Mouse (Mus musculus): ENCODE data around the gene Sec24c. TPM values are rescaled to one million over a fixed set of nuclear protein-coding genes. Genes with fewer than 3 reads are reported as not detected.
A peak's percentile ranks its signal among the peaks of the same experiment; 100 is the strongest.
"Not testable (repeated sequence)": the region's sequence is repeated elsewhere in the genome, so short reads cannot be mapped to it uniquely, and the experiment has no call there.

Sec24c gene
- total RNA-seq (2021), result 100 to 1,000 TPM; 116 to 125 TPM

DNA sequence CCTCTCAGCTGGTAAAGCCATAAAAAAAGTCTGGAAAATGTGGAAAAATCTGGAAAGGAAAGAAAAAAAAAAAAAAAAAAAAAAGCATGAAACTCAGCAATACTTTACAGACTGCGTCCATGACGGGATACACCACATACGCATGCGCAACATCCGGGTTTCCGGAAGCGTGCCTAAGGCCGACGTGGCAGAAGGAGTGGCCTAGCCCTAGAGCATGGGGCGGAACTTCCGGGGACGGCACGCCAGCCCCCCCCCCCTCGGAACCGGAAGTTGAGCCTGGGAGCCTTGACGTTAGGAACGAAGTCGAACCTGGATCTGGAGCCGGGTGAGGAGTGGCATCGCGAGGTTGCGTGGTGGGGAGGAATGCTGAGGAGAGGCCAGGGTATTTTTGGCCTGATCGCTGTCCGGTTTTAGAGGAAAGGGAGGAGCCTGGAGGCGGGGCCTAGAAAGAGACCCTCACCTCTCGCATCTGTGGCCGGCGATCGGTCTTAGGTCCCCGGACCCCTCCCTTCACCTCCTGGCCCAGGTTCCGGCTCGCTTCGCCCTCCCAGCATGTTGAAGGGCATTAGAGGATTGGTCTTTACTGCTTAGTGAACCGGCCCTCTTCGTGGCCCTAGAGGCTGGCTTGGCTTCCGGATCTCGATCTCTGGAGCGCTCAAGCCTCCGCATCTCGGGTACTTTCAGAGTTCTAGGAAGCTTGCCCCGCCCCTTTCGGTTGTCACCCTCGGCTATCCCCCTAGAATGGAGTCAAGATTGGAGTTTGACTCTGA is at the start of gene Sec24c:
TSS of gene Sec24c (plus strand) at position 245 of the 770 bp plus-strand sequence.
- DNase-seq, result peak; percentile 96 to 97

GRCm38 (mm10) chr14:20626447-20626846 is 47.7 kb upstream of the Sec24c start:
- DNase-seq, result no peak

- DNase-seq, result no peak
Measured at GRCm38 (mm10) chr14:20626971-20627370, 47.1 kb upstream of the Sec24c start.

DNA sequence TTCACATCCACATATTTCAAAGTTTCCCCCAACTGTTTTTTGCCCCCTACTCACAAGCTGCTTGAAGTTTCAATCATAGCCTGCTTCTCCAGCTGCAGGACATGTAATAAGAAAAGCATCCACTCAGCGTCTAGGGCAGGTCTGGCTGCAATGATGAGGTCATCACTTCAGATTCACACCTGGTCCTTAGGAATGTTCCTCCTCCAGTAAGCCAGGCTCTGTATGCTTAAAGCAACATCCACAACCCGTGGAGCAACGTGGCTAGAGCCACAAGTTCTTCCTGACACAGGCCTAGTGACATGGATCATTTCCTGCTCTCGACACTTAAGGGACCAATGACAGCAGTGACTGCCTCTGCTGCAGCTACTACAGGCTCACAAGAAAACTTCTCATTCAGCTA is 42.9 kb upstream of the Sec24c start:
- DNase-seq, result no peak

DNA sequence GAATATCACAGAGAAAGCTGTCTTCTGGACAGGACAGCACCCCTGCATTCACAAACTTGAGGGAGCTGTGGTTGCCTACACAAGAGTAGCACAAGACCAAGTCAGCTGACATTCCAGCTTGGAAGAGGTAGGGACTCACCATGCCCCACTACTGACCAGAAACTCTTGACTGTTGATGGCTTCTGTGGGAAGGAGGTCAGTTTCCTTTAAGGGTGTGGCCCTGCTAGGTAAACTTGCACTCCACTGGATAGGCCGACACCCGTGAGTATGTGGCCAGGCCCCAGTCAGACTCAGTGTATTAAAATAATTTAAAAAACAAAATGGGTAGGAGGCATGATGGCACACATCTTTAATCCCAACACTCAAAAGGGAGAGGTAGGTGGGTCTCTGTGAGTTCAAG is 38.6 kb upstream of the Sec24c start:
- no peak for DNase-seq

DNA sequence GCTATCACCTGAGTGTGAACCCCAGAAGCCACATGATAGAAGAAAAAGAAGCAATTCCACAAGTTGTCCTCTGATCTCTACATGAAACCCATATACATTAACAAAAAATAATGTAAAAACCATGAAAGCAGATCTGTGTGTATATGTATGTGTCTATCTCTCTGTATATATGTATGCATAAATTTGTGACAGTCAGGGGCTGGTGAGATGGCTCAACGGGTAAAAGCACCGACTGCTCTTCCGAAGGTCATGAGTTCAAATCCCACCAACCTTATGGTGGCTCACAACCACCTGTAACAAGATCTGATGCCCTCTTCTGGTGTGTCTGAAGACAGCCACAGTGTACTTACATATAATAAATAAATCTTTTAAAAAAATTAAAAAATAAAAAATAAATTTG is 37.1 kb upstream of the Sec24c start:
- not testable (repeated sequence) for DNase-seq

DNA sequence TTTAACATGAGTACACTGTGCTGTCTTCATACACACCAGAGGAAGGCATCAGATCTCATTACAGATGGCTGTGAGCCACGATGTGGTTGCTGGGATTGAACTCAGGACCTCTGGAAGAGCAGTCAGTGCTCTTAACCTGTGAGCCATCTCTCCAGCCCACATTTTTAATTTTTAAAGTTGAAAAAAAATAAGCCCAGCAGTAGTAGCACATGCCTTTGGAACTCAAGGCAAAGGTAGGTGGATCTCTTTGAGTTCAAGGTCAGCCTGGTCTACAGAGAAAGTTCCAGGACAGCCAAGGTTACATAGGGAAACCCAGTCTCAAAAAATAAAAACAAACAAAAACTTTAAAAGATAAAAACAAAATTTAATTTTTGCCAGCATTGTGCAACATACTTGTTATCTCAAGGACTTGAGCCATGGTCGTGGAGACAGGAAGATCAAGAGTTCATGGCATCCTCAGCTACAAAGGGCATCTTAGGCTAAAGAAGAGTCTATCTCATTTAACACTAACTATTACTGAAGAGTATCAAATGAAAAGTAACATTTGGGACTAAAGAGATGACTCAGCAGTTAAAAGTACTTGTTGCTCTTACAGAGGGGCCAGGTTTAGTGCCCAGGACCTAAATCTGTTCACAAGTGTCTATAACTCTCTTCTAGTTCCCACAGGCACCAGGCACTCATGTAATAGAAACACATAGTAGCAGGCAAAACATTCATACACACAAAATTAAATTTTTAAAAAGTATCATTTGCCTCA is 36.1 kb upstream of the Sec24c start:
- DNase-seq, result no peak

GRCm38 (mm10) chr14:20638702-20639101 is 35.4 kb upstream of the Sec24c start:
- no peak for DNase-seq

DNA sequence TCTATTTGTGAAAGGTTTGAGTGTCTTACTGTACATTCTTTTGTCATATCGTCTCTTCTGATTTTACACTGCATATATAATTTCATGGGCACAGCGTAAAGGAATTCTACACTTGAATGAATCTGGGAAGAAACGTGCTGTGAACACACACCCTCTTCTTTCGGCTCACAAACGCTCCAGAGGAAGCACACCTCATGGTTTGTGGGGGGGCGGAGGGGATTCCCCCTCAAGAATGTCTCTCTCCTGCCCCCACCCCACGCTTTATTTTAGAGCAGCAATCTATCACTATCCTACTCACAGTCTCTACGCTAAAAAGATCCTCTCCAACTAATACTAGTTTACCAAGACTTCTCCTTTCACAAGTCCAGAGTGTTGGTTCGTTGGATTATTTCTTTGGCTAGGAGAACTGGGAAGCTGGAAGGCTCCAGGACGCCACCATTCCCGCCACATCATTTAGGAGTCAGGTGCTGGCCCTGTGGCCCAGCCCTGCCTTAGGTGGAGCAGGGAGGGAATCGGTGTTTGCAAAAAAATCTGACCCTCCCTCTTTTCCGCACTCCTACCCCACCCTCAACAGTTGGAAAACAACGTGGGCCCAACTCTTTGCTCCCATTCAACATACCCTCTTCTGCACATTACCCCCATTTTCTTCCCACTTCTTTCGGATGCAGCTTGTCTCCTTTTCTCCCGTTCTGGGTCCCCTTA is 34.0 kb upstream of the Sec24c start:
- no peak for DNase-seq

DNA sequence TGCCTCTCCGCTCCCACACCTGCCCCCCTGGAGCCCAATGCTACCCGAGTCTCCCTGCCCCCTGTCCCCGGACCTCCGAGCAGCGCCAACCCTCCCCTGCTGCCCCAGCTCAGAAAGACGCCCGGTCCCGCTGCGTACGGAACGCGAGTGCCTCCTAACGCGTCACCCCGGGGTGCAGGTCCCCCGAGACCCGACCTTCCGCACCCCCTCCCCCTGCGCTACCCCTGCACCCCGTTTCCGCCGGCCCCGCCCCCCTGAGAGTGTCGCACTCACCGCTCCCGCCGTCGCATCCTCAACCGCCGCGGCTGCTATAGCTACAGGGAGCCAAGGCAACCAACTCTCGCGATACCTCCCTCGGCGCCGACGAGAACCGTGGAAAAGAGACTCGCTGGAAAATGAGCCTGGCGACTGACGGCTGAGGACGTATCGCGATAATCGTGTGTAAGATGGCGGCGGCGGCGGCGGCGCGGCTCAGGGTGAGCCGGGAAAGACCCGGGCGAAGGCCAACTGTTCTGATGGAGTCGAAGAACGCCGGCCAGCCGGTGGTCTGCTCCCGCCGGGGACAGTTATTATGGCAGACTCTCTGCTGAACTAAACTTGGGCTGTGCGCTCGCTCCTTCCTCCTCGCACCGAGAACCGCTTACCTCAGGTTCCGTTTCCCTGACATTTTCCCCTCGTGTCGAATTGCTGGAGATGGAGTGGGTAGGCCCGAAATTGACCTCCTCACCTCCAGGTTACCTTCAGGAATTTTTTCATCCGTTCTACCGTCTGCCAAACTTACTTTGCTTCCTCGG is 33.3 kb upstream of the Sec24c start, which contains the start of gene Usp54:
TSS of gene Usp54 (minus strand) at position 420 of the 794 bp plus-strand sequence.
- peak; percentile 95 to 96 for DNase-seq

- DNase-seq, result no peak
Measured at GRCm38 (mm10) chr14:20641438-20641875, 32.7 kb upstream of the Sec24c start.

DNA sequence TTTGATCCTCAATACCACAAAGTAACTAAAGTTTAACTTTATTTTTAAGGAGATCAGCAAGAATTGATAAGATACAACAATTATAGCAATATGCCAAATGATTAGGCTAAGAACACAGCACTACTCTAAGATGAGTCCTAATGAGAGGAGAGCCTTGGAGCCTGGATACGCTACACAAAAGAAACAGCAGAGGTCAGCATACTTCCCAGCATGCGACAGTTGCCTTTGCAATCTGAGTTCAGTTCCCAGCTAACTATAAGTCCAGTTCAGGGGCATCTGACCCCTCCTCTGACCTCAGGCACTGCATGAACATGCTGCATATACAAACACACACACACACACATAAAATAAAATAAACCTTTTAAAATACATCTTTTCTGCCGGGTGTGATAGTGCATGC is 28.6 kb upstream of the Sec24c start:
- no peak for DNase-seq

- no peak for DNase-seq
Measured at GRCm38 (mm10) chr14:20646381-20646780, 27.7 kb upstream of the Sec24c start.

DNA sequence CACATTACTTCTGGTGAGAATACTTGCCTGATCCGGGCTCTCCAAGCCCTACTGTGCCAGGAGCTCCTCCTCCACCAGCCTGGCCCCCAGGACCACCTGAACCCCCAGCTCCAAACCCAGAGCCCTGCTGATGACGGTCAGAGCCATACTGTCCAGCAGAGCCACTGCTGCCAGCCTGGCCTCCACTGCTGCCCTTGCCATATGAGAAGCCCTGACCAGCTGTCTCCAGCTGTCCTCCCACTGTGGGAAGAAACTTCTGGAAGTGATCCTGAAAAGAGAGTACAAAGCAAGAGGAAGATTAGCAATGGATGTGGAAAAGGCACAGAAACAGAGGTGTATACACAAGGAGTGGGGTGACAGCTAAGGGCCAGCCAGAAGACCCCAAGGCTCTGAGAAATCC is 23.1 kb upstream of the Sec24c start:
- DNase-seq, result no peak

DNA sequence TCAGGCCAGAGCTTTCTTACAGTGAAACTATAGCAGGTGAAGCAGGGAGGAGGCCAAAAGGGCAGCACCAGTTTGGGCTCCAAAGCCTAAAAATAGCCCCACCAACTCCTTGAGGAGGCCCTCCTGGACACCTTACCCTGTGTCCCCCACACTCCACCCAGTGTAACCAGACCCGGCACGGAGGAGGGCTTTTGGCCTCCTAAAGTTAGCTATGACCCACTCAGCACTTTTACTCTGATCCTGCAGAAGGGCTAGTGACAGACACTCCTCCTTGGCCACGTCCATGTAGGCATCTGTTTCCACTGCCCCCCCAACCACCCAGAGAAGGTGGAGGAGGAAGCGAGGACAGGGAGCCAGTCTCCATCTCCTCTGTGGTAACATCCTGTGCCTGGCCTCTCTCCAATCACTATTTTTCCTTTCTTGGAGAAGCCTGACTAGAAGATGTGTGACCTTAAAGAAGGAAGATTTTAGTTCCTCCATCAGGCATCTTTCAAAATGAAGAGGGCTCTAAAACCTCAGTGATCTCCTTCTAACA is 22.3 kb upstream of the Sec24c start:
- no peak for DNase-seq

DNA sequence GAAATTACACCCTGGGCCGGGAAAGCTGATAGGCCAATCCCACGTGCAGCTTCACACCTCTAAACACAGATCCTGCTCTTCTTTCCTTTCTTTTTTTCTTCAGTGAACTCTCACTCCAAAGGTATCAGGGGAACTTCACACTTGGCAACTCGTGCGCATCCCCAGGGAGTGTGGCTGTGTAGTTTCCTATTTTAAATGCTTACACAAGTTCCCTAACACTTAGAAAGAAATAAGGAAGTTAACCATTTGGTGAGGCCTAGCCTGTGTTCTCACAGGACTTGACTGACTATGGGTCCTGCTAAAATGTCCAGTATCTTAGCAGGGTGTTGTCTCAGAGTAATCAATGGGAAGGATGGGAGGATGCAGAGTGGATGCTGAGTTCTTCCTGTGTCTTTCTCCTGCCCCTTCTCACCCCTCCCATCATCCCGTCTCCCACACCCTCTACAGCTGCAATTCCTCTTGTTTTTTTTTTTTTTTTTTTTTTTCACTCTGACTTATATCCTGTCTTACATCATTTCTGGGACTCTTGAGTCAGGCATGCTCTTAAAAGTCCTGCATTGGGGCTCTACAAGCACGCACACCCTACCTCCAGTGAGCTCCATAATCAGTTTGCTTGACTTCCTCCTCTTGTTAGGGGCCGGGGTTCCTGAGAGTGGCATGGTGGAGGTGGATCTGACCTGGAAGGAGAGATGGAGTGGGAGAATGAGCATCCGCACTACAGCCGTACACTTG is 19.3 kb upstream of the Sec24c start:
- DNase-seq, result no peak

GRCm38 (mm10) chr14:20655731-20656130 is 18.4 kb upstream of the Sec24c start:
- no peak for DNase-seq

DNA sequence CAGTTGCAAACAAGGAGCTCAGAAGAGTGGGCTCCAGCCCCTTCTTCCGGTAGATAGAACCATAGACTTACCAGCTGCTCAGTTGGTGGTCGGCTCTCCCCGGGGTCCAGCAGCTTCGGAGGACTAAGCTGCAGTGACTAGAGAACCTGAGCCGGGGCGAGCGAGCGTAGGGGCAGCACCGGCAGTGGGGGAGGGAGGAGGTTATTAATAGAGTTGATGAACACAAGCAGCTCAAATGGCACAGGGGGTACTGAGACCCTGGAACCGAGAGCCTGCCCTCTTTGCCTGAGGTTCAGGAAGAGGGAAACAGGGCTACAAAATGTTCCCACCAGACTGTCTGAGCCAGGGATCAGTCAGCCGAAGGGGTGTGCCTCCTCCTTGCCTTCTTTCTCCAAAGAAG is 17.7 kb upstream of the Sec24c start, which contains the start of gene Myoz1:
TSS of gene Myoz1 (minus strand) at position 180 of the 400 bp plus-strand sequence.
- DNase-seq, result no peak

DNA sequence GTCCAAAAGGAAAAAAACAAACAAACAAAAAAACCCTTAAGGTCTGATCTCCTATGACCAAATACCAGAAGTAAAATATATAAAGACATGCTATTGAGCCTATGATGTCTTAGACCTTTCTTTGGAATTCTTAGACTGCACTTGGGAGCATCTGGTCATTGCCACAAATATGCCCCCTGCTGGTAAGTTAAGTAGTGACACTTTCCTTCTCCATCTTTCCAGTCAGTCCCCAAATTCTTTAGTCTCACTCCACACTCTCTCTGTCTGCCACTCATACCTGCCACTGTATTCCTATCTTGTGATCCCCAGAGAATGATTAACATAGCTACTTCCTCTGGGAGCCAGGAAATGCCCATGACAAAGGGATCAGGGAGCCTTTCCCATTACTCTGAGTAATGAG is 15.8 kb upstream of the Sec24c start:
- DNase-seq, result peak in 1 of 2 experiments; percentile 34

- DNase-seq, result no peak
Measured at GRCm38 (mm10) chr14:20658902-20659301, 15.2 kb upstream of the Sec24c start.

DNA sequence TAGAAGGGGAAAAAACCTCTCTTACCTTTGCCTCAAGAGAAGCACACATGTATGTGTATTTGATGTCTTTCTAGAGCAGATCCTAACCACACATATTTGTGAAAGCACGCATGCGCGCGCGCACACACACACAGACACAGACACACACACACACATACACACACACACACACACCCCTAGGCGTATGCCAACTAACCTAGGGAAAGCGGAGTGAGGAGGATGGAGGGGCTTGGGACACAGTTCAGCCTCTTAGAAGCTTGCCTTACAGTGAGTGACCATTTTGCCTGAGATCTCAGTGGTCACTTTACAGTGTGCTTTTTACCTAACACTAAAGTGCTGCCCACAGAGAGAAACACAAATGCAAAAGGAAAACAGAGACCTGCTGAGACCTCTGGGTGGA is 14.4 kb upstream of the Sec24c start:
- no peak for DNase-seq

Data from layer of hippocampus, postnatal 36 days (tissue).